Comparison of ENCODE assay signal across 9 mouse cellular contexts in genomic region chr6:53794323-53794971, GRCm38 (mm10). TPM values are rescaled to one million over a fixed set of nuclear protein-coding genes. Genes with fewer than 3 reads are reported as not detected.
A peak's percentile ranks its signal among the peaks of the same experiment; 100 is the strongest.
DNase-seq lines count a peak whose midpoint lies in the region; ATAC-seq and TF ChIP-seq lines count a peak whose summit lies in the region.
"Had no signal": no experiment of that assay in that cellular context is flagged by ENCODE, and none has a peak within 500 bp of the region (broad histone marks: within the 10 kb centered on the region; RNA-seq: fewer than 3 reads in every experiment).

No protein-coding gene starts in this region.

- no peaks in the 10 kb centered on the region for H3K36me3 ChIP-seq in hindbrain, embryonic 16.5 days (ENCODE audit: control insufficient read depth, insufficient read depth, low read length)
- no peaks in the 10 kb centered on the region for H3K36me3 ChIP-seq in small intestine, adult 2 months (ENCODE audit: control insufficient read depth, insufficient read depth, low read length)
- H3K36me3 ChIP-seq: liver, embryonic 15.5 days had no signal

- H3K27ac ChIP-seq in hindbrain, embryonic 16.5 days (ENCODE audit: low read depth, low read length) = no peak overlapping the region
- H3K27ac ChIP-seq in small intestine, adult 2 months (ENCODE audit: insufficient read depth, low read depth, low read length) = no peak overlapping the region
- H3K27ac ChIP-seq: liver, embryonic 15.5 days had no signal

- H3K4me2 ChIP-seq in hindbrain, embryonic 16.5 days (ENCODE audit: low read length) = peak overlapping the region; percentile 40
- H3K4me2 ChIP-seq: liver, embryonic 15.5 days had no signal

- peaks cover 6% of the 10 kb centered on the region for H3K4me1 ChIP-seq in hindbrain, embryonic 16.5 days (ENCODE audit: control insufficient read depth, insufficient read depth, low read depth, low read length)
- H3K4me1 ChIP-seq in small intestine, adult 2 months (ENCODE audit: control insufficient read depth, insufficient read depth, insufficient read length, low read length) = no peaks in the 10 kb centered on the region
- H3K4me1 ChIP-seq: liver, embryonic 15.5 days had no signal

- H3K4me3 ChIP-seq in hindbrain, embryonic 16.5 days (ENCODE audit: low read length) = no peak overlapping the region
- H3K4me3 ChIP-seq in small intestine, adult 2 months (ENCODE audit: low read depth, low read length) = no peak overlapping the region
- H3K4me3 ChIP-seq: liver, embryonic 15.5 days had no signal

- ATAC-seq in hindbrain, embryonic 16.5 days = peak; percentile 85
- ATAC-seq in erythroblast, adult 5-6 weeks (replicated peaks; ENCODE audit: low FRiP score, poor library complexity, severe bottlenecking) = no peak

- WGBS in hindbrain, embryonic 16.5 days = 15% methylated on average over 17 of the region's 17 CpGs
- WGBS in small intestine, adult 2 months = 14% methylated on average over 17 of the region's 17 CpGs

- H3K9ac ChIP-seq in hindbrain, embryonic 16.5 days (ENCODE audit: low read depth, low read length) = no peak overlapping the region
- H3K9ac ChIP-seq: liver, embryonic 15.5 days had no signal

- peak; percentile 87 for DNase-seq in adrenal gland, postnatal 10 days
- DNase-seq in cerebellum, postnatal 4 days (ENCODE audit: low spot score in 2 of 2) = peak; percentile 58 to 82
- peak; percentile 61 for DNase-seq in gastrocnemius, adult 18-20 months (ENCODE audit: low spot score)
- DNase-seq in left cerebral cortex, adult 11 months (ENCODE audit: low spot score) = peak; percentile 77
- peak; percentile 80 to 86 for DNase-seq in lung, postnatal 4 days

- peak; percentile 79; the same call in 1 of the 2 replicates for TF ChIP-seq CTCF in small intestine, adult 2 months (IDR thresholded peaks at IDR 0.05; ENCODE audit: extremely low read depth, insufficient read length, insufficient replicate concordance, low read depth, low read length)

- H3K27me3 ChIP-seq in hindbrain, embryonic 16.5 days (replicated peaks; ENCODE audit: control insufficient read depth, insufficient read depth, low read length) = 0 out of 2 replicates have a peak, but pooled peaks cover 2% of the 10 kb centered on the region
- no peaks in the 10 kb centered on the region for H3K27me3 ChIP-seq in small intestine, adult 2 months (ENCODE audit: control insufficient read depth, insufficient read depth, low read length)

- no peak for TF ChIP-seq POLR2A in small intestine, adult 2 months (IDR thresholded peaks at IDR 0.05; ENCODE audit: low read depth, low read length)

- no peaks in the 10 kb centered on the region for H3K9me3 ChIP-seq in hindbrain, embryonic 16.5 days (ENCODE audit: control insufficient read depth, low read length)
- H3K9me3 ChIP-seq: liver, embryonic 15.5 days had no signal

RNA-seq across cellular contexts. Expression of gene Tril, which starts 26.2 kb away (rescaled TPM):
- 10 to 100 TPM; 14.2 to 17.8 TPM for total RNA-seq in adrenal gland, postnatal 10 days (2021)
- 1 to 10 TPM; 1.7 to 2.0 TPM for total RNA-seq in gastrocnemius, adult 18-20 months (2021)
- polyA plus RNA-seq in hindbrain, embryonic 16.5 days (2015; fragmentation: Nextera tagmentation; extraction: Ambion mirVana) = 21.4 and 21.7 TPM in 2 replicates
- polyA plus RNA-seq in small intestine, adult 2 months (2012; rRNA removed) = 4.2 and 8.2 TPM in 2 replicates
- not detected in 2 replicates for total RNA-seq in erythroblast, adult 5-6 weeks (2015; ENCODE audit: low replicate concordance)
- total RNA-seq in erythroblast, adult 5-6 weeks (2017; ENCODE audit: low replicate concordance) = not detected in 2 replicates

Comparison
In these comparisons a context has a peak if more than half of its experiments do, and no peak if none do; other contexts are left out.
1. RNA of gene Tril, which starts 26.2 kb away (total RNA-seq): 14.2 to 17.8 TPM in adrenal gland, postnatal 10 days; 1.7 to 2.0 TPM in gastrocnemius, adult 18-20 months and not detected in erythroblast, adult 5-6 weeks; every median in the first group is over 4 times any median in the second.
2. Peak in every context shown above with its lines, with median percentiles within 50 percentile points of each other: DNase-seq.